Mouse (Mus musculus) limb, embryonic 12.5 days (tissue): Measurements from ENCODE around the gene Cacna1a. TPM values are rescaled to one million over a fixed set of nuclear protein-coding genes. Genes with fewer than 3 reads are reported as not detected.
A peak's percentile ranks its signal among the peaks of the same experiment; 100 is the strongest.

Experiments
- ATAC-seq: fragments of 200-750 bp; cut with Nextera tagmentation; 2 replicates; pipeline ENCODE4 v1.8.0; 2017; ENCODE audit warnings: low read depth, moderate TSS enrichment; ENCODE audit not compliant: insufficient number of reproducible peaks, insufficient read depth, low FRiP score, low TSS enrichment
- H3K27ac ChIP-seq: fragments of 300-500 bp; sonication (generic); 2 replicates; pipeline ENCODE4 v1.5.1; 2016; ENCODE audit warnings: mild to moderate bottlenecking, moderate library complexity
- H3K27me3 ChIP-seq: fragments of 300-500 bp; sonication (generic); 2 replicates; pipeline ENCODE4 v1.6.1; 2016; ENCODE audit warnings: mild to moderate bottlenecking, moderate library complexity
- H3K36me3 ChIP-seq: fragments of 300-500 bp; sonication (generic); 2 replicates; pipeline ENCODE4 v1.6.1; 2016; ENCODE audit warnings: mild to moderate bottlenecking, moderate library complexity
- H3K4me1 ChIP-seq: fragments of 300-500 bp; sonication (generic); replicated peaks from 2 replicates; pipeline ENCODE4 v1.6.1; 2016
- H3K4me2 ChIP-seq: fragments of 300-500 bp; sonication (generic); 2 replicates; pipeline ENCODE4 v1.6.1; 2016; ENCODE audit warnings: mild to moderate bottlenecking, moderate library complexity
- H3K4me3 ChIP-seq: fragments of 300-500 bp; sonication (generic); replicated peaks from 2 replicates; pipeline ENCODE4 v1.5.1; 2016; ENCODE audit warnings: mild to moderate bottlenecking
- H3K9ac ChIP-seq: fragments of 300-500 bp; sonication (generic); replicated peaks from 2 replicates; pipeline ENCODE4 v1.6.1; 2016; ENCODE audit warnings: mild to moderate bottlenecking, moderate library complexity
- H3K9me3 ChIP-seq: fragments of 300-500 bp; sonication (generic); 2 replicates; pipeline ENCODE4 v1.6.1; 2016; ENCODE audit warnings: mild to moderate bottlenecking, moderate library complexity
- WGBS: fragments of 180-500 bp; shearing (Covaris S2); methylation state at CpG from one replicate; pipeline ENCODE4 v1.1.7; 2016; 5-methylcytosine and 5-hydroxymethylcytosine counted together
- polyA plus RNA-seq: library from polyadenylated mRNA; unstranded; fragments of >200 nt; fragmentation: Nextera tagmentation; extraction: Ambion mirVana; gene quantifications from 2 replicates; pipeline ENCODE4 v1.2.1, GENCODE M21; 2016

Cacna1a gene
- polyA plus RNA-seq, 1 experiment from 2014 or later: 11.9 TPM

- H3K27me3 ChIP-seq: no peaks in the 10 kb centered on the region
- H3K4me1 ChIP-seq: peaks cover 19% of the 10 kb centered on the region
- no peaks in the 10 kb centered on the region for H3K9me3 ChIP-seq
- WGBS: 87% methylated on average over 2 of the region's 2 CpGs
- no peak overlapping the region for H3K9ac ChIP-seq
- ATAC-seq: no peak
- no peak overlapping the region for H3K27ac ChIP-seq
- H3K4me3 ChIP-seq: no peak overlapping the region
- H3K36me3 ChIP-seq: peaks cover 45% of the 10 kb centered on the region
- no peak overlapping the region for H3K4me2 ChIP-seq
These were observed 294.0 kb downstream of the Cacna1a start for GRCm38 (mm10) chr8:84682257-84682656.

GRCm38 (mm10) chr8:84684537-84684936, 296.3 kb downstream of the Cacna1a start:
- no peak for ATAC-seq
- Histone ChIP-seq H3K4me3 (no peak overlapping the region), H3K27me3 (no peaks in the 10 kb centered on the region), H3K9me3 (no peaks in the 10 kb centered on the region), H3K4me1 (peaks cover 31% of the 10 kb centered on the region), H3K9ac (no peak overlapping the region; the same call in 1 of the 2 replicates), H3K4me2 (no peak overlapping the region), H3K36me3 (peaks cover 42% of the 10 kb centered on the region), H3K27ac (no peak overlapping the region)
- 71% methylated on average over 3 of the region's 3 CpGs for WGBS

GRCm38 (mm10) chr8:84686191-84687002, 298.2 kb downstream of the Cacna1a start, which contains the start of gene Trmt1:
Trmt1 (plus strand) TSS chr8:84686307.
- Histone ChIP-seq H3K27ac (peak within 1 kb of the TSS; percentile 98), H3K4me2 (peak within 1 kb of the TSS; percentile 90), H3K27me3 (no peaks in the 10 kb centered on the region), H3K4me1 (peaks cover 39% of the 10 kb centered on the region), H3K9ac (peak within 1 kb of the TSS; percentile 99), H3K9me3 (no peaks in the 10 kb centered on the region), H3K4me3 (peak within 1 kb of the TSS; percentile 99), H3K36me3 (peaks cover 41% of the 10 kb centered on the region)
- ATAC-seq: 0 out of 2 replicates have a peak, but pooled peaks have one; percentile 6
- WGBS: 8% methylated on average over 20 of the region's 20 CpGs

- no peaks in the 10 kb centered on the region for H3K27me3 ChIP-seq
- peaks cover 39% of the 10 kb centered on the region for H3K4me1 ChIP-seq
- H3K27ac ChIP-seq: peak overlapping the region; percentile 98
- peak; percentile 42 for ATAC-seq
- WGBS: 1% methylated on average over 60 of the region's 62 CpGs
- H3K36me3 ChIP-seq: peaks cover 38% of the 10 kb centered on the region
- H3K4me3 ChIP-seq: peak overlapping the region; percentile 99
- H3K4me2 ChIP-seq: peak overlapping the region; percentile 90
- no peaks in the 10 kb centered on the region for H3K9me3 ChIP-seq
- H3K9ac ChIP-seq: peak overlapping the region; percentile 99
These were observed 298.9 kb downstream of the Cacna1a start for GRCm38 (mm10) chr8:84687003-84687704.

GRCm38 (mm10) chr8:84687705-84688100, 299.5 kb downstream of the Cacna1a start, which contains the start of gene Nacc1:
Nacc1 (minus strand) TSS chr8:84687862.
- H3K36me3 ChIP-seq: peaks cover 38% of the 10 kb centered on the region
- WGBS: under 1% methylated on average over 35 of the region's 37 CpGs
- peak within 1 kb of the TSS; percentile 99 for H3K4me3 ChIP-seq
- H3K4me1 ChIP-seq: peaks cover 39% of the 10 kb centered on the region
- peak within 1 kb of the TSS; percentile 99 for H3K9ac ChIP-seq
- H3K9me3 ChIP-seq: no peaks in the 10 kb centered on the region
- H3K4me2 ChIP-seq: peak within 1 kb of the TSS; percentile 90
- no peaks in the 10 kb centered on the region for H3K27me3 ChIP-seq
- peak within 1 kb of the TSS; percentile 98 for H3K27ac ChIP-seq
- ATAC-seq: peak; percentile 35; the same call in 1 of the 2 replicates

GRCm38 (mm10) chr8:84689091-84689915, 301.1 kb downstream of the Cacna1a start:
- Histone ChIP-seq H3K4me3 (peak overlapping the region; percentile 82), H3K4me2 (peak overlapping the region; percentile 77), H3K27me3 (no peaks in the 10 kb centered on the region), H3K4me1 (peaks cover 39% of the 10 kb centered on the region), H3K36me3 (peaks cover 39% of the 10 kb centered on the region), H3K27ac (peak overlapping the region; percentile 85), H3K9ac (peak overlapping the region; percentile 82), H3K9me3 (no peaks in the 10 kb centered on the region)
- under 1% methylated on average over 47 of the region's 47 CpGs for WGBS
- ATAC-seq: peak; percentile 78

Other genes starting within 250 kb of the Cacna1a start
- 26.2 and 28.7 TPM in 2 replicates for gene Cc2d1a, start 240.5 kb upstream of the Cacna1a start, polyA plus RNA-seq
- gene 4930432K21Rik, start 240.4 kb upstream of the Cacna1a start, polyA plus RNA-seq: 1.6 TPM in 2 replicates
- 3.3 and 5.5 TPM in 2 replicates for gene Nanos3, start 203.2 kb upstream of the Cacna1a start, polyA plus RNA-seq
- gene Zswim4, start 151.4 kb upstream of the Cacna1a start, polyA plus RNA-seq: 33.1 and 34.3 TPM in 2 replicates
- 338 and 352 TPM in 2 replicates for gene D8Ertd738e, start 138.7 kb upstream of the Cacna1a start, polyA plus RNA-seq
- gene Mri1, start 131.1 kb upstream of the Cacna1a start, polyA plus RNA-seq: 78.4 and 80.1 TPM in 2 replicates
- 19.0 and 20.3 TPM in 2 replicates for gene Ccdc130, start 118.1 kb upstream of the Cacna1a start, polyA plus RNA-seq